Mouse (Mus musculus) erythroblast, embryonic 14.5 days (primary cell): ENCODE data around the gene Tmem72.

Experiments used
- GATA1 ChIP-seq: IDR thresholded peaks from 2 replicates; pipeline ENCODE4 v1.6.1; 2012; ENCODE audit warnings: low read length, inconsistent platforms, mixed read lengths
- TAL1 ChIP-seq: IDR thresholded peaks from 3 replicates; pipeline ENCODE4 v1.6.1; 2012; ENCODE audit warnings: low read length, inconsistent platforms, mixed read lengths

GRCm38 (mm10) chr6:116649811-116650210, 66.9 kb downstream of the Tmem72 start:
- TF ChIP-seq GATA1 (no peak), TAL1 (no peak)
